Mouse (Mus musculus) spleen, adult 2 months (tissue): Measurements from ENCODE around the gene Ndufs2.

ENCODE experiments used
- CTCF ChIP-seq: fragments of 200-500 bp; IDR thresholded peaks from 2 replicates; pipeline ENCODE4 v1.5.1; 2011; ENCODE audit warnings: mild to moderate bottlenecking, inconsistent platforms; ENCODE audit not compliant: insufficient read depth, insufficient read length, insufficient replicate concordance; ENCODE audit errors: extremely low read depth
- POLR2A ChIP-seq: fragments of 200-500 bp; IDR thresholded peaks from 2 replicates; pipeline ENCODE4 v1.6.1; 2011; ENCODE audit warnings: low read depth, low read length, inconsistent platforms

DNA sequence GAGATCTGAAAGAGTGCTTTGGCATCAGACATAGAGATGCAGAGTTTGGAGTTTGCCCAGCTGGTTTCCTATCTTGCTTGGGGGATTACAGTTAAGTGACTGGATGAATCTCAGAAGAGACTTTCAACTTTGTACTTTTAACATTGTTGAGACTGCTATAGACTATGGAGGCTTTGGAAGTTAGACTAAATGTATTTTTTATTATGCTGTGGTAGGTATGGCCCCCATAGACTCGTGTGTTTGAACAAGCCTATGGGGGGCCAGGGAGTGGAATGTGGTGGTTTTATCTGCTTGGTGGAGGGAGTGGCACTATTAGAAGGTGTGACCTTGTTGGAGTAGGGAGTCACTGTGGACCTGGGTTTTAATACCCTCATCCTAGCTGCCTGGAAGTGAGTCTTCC, 51.7 kb downstream of the Ndufs2 start:
- TF ChIP-seq POLR2A (no peak), CTCF (no peak)
